Mouse (Mus musculus) spleen, embryonic (tissue): ENCODE results near the gene Gm5105.

Experiments used
- CTCF ChIA-PET: fragments of 350-600 bp; sonication (Branson Sonifier 250); formaldehyde crosslinking; loops from one replicate; lab custom pipeline; 2022; lab: Charles Lee

Gm5105 gene

DNA sequence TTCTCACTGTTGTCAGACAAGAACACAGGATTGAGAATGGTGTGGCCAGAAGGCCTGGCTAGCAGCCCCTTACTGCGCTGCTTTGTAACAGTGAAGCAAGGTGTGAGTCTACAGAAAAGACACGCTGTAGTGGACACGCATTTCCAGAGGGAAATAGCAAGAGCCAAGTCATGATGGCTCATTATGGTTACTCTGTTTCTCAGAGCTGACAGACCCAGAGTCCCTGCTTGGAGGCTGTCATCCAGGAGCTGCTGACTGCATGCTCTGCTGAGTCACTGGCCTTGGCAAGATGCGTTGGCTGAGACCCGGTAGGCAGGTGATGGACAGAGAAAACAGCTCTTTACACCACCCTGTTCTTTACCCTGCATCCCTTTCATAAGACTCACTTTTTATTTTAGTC is 37.8 kb downstream of the Gm5105 start:
- CTCF ChIA-PET = interaction anchor here (0.6 kb wide), 1 partner anchor 13 kb away, joined by 3 read pairs; no protein-coding TSS in a partner anchor

DNA sequence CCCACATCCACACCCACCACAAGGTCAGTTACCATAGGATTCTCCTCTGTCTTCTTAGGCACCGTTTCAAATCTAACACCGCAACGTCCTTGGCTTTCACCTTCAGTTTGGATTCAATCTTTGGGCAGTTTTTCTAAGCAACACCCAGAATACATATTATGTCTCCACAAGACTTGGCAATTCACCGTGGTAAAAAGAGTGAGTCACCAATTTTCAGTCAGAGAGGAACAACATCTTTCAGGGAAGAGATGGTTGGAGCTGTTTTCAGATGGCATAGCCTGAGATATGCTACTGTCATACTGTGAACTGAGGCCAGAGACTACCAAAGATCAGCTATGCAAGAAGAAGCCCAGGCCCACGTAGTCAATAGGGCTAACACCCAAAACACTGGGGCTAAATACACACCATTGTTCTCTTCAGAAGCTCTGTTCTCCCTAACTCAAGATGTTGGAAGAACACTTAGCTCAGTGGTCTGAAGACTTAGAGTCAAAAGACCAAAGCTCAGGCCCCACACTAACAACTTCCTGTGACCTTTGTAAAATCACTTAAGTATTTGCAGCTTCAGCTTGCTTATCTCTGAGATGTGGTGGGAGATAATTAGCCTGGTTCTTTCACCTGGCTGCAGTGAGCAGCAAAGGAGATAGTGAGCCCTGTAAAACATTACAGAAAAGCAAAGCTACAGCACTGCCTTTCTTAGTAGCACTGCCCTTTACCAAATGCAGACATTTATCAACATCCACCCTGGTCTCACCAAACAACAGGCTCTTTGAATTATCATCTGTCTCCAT is 39.4 kb downstream of the Gm5105 start:
- CTCF ChIA-PET = no interaction called here

DNA sequence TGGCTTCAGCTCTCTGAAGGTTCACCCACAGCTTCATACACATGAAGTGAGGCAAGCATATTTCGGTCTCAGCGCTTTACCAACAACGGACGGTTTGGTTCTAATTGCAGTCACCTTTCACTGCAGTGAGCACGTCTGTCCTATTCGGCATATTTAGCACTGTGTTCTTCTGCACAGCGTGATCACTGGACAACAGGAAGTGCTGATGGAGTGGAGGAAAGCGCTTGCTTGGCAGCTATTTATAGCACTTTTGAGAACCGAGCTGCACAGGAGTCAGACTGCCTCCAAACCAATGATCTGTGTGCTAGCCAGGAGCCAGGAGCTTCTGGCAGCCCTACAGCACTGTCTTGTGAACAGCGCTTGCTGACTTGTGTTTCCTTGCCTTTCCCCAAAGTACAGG is 40.9 kb downstream of the Gm5105 start:
- CTCF ChIA-PET = no interaction called here

DNA sequence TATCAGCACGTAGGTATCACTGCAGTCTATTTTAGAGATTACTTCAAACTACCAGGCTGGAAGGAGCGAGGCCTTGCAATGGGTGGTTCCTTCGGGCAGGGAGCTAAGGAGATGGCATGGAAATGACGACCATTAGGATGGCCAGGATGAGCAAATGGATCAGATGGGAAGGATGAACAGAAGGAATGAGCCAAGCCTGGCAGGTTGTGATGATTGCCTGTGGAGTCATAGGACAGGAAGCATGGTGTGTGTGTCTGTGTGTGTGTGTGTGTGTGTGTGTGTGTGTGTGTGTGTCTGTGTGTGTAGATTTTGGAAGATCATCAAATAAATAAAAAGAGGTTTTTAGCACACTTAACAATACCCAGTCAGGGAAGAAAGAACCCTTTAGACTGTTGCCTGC is 44.5 kb downstream of the Gm5105 start:
- CTCF ChIA-PET = interaction anchor here (0.7 kb wide), 1 partner anchor 266 kb away, joined by 3 read pairs; no protein-coding TSS in a partner anchor

DNA sequence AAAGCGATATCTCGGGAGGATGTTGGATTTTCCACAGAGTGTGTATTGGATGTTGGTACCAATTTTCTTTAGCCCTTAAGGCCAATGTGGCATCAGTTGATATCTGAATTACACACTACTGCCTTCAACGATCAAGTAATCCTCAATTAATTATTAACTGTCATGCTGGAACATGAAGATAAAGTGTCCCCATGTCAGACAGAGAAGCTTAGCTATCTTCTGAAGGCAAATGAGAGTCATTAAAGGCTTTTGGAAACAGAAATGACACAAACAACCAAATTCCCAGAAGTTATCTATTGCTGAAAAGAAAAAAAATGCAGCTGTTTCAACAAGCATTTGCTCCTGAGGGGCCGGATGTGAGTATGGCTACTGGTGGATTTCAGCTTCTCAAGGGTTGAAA is 45.2 kb downstream of the Gm5105 start:
- CTCF ChIA-PET = no interaction called here

DNA sequence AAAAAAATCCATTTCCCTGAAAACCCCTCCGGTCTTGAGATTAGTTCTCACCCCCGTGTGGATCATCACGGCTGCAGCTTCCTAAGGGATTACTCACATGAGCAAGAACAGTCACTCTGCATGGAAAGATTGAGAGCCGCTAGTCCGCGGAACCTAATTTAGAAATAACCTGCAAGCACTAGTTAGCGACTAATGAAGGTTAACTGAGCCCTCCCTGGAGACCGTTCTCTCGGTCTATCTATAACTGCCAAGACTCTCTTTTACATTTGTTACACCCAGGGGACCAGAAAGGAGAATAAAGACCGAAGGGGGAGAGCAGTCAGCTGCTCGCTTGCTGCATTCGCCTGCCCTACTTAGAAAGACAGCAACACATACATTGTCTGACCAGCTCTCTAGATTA is 50.4 kb downstream of the Gm5105 start:
- CTCF ChIA-PET = no interaction called here

DNA sequence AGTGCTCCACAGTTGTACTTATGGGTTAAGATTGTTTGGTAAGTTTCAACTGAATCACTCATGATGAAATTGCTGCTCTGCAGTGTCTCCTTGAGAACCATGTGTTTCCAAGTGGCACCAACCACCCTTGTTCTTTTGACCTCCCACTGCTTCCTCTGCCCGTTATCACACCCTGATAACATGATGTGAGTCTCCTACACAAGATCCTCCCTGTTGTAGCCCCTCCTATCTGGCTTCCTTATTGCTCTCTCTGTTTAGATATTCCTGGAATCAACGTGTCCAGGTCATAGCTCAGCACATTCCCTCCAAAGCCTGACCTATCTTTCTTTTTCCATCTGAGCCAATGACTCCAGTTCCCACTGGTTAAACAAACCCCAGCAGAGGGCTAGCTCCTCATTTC is 52.5 kb downstream of the Gm5105 start:
- CTCF ChIA-PET = interaction anchor here (0.6 kb wide), 1 partner anchor 24 kb away, joined by 4 read pairs; no protein-coding TSS in a partner anchor

DNA sequence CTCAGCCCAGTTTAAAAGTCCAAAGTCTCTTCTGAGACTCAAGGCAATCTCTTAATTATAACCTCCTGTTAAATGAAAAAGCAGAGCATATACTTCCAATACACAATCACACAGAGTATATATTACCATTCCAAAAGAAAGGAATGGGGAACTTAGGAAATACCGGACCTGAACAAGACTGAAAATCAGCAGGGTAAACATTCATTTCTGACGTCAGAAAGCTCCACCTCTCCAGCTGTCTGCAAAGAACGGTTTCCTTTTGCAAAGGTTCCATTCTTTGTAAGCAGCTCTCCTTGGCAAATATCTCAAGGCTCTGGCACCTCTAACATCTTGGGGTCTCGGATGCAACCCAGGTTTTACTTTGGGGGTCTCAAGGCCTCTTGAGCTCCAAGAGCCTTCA is 54.8 kb downstream of the Gm5105 start:
- CTCF ChIA-PET = interaction anchor here (0.7 kb wide), 1 partner anchor 110 kb away, joined by 3 read pairs; no protein-coding TSS in a partner anchor

DNA sequence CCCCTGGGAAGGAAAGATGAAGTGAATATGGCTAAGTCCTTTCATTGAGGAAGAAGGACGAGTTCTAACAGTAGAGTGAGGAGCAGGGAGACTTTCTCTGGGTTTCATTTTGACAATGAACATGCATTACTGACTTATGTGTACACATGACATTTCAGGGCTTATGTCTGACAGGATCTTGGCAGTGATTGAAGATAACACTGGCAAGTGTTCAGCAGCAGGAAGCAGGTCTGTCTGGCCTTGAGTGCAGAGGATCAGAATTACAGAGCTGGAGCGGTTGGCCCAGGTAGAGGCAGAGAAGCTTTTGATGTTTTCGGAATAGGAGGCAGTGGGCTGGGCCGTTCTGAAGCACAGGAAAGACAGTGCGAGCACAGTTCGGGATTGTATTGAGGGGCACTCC is 59.0 kb downstream of the Gm5105 start:
- CTCF ChIA-PET = no interaction called here

DNA sequence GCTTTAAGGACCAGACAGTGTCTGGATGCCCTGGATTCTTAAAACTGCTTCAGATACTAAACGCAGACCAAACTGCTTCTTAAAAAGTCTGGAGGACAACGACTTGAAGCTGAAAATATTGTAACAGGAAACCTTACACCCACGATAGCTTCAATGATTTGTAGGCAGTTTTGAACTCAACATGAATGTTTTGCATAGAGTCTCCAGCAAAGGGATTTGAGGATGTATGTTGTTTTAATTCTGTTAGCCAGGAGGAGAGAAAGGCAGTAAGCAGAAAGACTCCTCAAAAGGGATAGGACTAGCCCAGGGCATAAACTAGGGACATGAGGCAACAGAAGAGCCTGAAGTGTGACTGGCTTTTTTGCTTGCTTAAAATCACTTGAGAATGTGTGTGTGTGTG is 60.3 kb downstream of the Gm5105 start:
- CTCF ChIA-PET = no interaction called here

DNA sequence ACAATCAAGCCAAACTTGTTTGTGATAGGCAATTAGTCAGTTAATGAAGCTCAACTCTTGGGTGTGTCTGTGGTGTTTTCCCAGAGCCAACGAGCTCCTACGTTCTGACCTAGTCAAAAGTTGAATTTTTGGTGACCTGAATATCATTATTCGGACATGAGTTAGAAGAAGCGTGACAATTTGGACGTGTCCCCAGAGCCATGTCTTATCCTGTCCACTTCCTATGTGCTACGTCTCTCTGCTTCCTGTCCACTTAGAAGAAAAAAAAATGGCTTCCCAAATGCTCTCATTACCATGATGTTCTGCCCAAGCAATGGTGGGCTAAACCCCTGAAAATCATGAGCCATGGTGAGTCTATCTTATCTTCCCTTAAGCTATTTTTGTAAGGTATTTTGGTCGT is 63.9 kb downstream of the Gm5105 start:
- CTCF ChIA-PET = interaction anchor here (0.6 kb wide), 1 partner anchor 1093 kb away, joined by 4 read pairs; no protein-coding TSS in a partner anchor

DNA sequence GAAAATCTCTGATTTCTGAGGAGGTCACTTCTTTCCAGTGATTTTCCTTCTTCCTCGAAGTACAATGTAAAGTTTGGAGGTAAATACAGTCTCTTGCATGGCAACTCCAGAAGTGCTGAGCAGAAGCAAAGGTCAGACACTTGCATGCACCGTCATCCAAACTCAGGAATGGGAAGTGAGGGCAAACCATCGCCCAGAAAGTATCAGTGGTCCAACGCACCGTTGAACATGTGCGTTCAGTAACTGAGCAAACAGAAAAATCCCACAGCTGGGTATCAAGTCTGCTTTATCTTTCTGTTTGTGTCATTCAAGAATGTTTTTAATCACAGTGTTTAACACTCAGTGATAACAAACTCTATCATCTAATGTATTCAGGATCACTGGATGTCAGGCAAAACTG is 64.6 kb downstream of the Gm5105 start:
- CTCF ChIA-PET = no interaction called here

DNA sequence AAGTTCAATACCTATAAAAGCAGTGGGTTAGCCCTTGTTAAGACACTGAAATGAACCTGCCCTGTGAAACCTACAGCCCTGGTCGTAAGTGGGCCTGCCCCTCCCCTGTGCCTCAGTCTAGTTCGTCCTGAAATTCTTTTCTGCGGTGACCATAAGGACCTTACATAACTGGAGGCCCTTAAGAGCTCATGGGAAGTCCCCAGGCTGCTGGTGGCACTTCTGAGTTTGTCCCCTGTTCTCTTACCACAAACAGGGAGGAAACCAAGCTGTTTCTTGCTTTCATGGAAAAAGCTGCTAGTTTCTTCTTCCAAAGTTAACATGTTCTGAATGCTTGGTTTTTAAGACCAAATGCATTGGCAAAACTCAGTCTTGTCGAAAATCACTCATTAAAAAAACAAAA is 65.3 kb downstream of the Gm5105 start:
- CTCF ChIA-PET = no interaction called here

DNA sequence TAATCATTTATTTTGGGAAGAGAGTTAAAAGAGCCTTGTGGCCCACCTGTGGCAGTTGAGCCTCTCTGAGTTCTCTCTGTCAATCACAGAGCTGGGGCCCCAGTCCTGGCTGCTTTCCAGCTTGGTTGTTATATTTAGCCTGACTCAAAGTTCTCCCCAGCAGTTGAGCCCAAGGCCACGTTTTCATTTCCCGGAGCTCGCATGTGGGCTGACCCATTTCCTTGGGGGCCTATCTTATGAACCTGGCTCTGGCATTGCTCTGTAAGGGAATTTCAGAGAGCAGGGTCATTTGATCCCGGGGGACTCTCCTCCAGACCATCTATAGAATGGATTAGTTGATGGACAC is 66.5 kb downstream of the Gm5105 start:
- CTCF ChIA-PET = interaction anchor here (1.2 kb wide), 1 partner anchor 147 kb away, joined by 3 read pairs; no protein-coding TSS in a partner anchor

DNA sequence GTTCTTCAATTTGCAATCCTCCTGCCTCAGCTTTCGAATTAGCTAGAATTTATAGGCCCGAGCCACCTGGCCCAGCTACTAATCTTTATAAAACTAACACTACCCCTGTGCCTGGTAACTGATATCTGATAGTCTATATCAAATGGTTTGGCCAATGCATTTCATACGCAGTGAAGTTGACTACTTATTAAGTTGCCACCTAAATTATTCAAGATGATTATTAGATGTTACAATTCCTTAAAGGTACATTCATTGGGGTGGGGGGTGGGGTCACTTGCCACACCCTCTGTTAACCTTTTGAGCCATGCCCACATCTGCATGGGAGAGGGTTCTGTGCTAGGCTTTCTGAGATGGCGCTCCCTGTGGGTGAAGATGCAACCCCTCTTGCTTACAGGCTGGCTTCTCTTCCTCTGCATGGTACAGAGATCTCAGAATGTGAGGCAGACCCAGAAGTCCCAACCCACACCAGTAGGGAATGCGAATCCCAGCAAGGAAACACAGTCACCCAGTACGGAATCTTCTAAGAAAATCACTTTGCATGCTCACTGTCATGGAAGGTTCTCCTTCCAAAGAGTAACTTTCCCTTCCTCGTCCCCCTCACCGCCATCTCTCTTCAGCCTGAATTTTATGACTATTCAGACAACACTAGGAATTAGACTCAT is 67.0 kb downstream of the Gm5105 start:
- CTCF ChIA-PET = interaction anchor here (1.2 kb wide), 1 partner anchor 146 kb away, joined by 3 read pairs; no protein-coding TSS in a partner anchor

DNA sequence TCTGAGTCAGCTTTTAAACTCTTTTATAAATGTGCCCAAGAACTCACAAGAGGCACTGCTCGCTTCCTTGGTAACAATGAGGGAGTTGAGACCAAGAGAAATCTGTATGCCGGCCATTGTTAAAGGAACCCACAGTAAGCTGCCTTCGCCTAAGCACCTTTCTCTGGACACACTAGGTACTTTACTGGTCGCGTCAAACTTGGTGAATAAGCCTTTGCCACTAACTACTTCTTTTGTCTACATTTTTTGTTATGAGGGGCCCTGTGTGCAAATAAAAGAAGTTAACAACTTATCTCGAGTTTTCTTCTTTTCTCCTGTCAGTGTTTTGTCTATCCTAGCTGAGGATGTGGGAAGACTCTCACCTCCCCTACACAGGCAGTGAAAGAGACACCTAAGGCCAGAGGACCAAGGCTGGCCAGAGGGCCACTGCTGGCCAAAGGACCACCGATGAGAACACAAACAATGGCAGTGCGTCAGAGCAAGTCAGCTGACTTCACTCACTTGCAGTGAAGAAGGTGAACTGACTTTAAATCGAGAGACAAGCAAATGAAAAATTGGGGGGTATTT is 67.9 kb downstream of the Gm5105 start:
- CTCF ChIA-PET = interaction anchor here (0.6 kb wide), 1 partner anchor 19 kb away, joined by 3 read pairs; no protein-coding TSS in a partner anchor
